Mouse (Mus musculus) frontal cortex, postnatal 14 days (tissue): ENCODE measurements around the gene B4galt5.

Experiments used
- DNase-seq, 2 experiments: peaks; one replicate each; pipeline ENCODE4 v3.0.0; 2022; ENCODE audit warnings: low spot score in 2 of 2

The B4galt5 gene

GRCm38 (mm10) chr2:167254185-167254584, 94.8 kb downstream of the B4galt5 start:
- no peak for DNase-seq

DNA sequence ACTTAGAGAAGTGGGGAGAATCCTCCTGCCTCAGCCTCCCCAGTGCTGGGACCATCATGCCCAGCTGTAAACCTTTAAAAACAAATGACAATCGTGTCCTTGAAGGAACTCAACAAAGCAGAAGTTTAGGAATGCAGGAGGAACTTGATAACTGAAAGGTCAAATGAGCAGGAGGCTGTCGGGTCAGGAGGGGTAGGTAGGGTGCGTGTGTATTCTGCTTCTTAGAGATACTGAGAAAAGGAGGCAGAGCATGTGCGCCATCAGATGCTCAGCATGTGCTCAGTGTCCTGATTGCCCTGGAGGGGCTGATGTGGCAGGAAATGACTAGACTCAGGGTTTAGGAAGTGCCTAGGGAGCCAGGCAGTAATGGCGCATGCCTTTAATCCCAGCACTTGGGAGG, 95.5 kb downstream of the B4galt5 start:
- DNase-seq = no peak

DNA sequence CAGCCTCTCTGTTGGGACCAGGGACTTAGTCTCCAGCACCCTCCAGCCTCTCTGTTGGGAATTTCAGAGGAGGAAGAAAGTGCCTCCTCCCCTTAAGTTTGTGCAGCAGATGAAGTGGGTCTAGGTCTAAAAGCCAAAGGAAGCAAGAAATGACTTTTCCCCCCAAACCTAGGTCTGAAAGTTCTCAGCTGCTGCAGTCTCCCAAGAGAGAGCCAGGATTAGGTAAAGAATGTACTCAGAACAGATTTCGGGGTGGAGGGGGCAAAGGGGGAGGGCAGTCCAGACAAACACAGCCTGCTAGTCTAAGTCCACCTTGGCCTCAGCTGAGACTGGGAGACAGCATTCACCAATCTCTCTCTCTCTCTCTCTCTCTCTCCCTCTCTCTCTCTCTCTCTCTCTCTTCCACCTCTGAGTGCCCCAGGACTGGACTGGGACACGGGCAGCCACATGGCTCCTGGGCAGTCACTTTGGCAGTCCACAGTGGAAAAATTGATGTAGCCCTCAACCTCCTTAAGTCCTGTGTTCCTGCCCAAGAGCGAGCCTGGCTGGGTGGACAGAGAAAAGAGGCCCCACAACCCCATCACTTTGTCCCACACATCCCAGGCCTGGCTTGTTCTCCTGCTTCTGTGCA, 96.8 kb downstream of the B4galt5 start:
- no peak for DNase-seq

DNA sequence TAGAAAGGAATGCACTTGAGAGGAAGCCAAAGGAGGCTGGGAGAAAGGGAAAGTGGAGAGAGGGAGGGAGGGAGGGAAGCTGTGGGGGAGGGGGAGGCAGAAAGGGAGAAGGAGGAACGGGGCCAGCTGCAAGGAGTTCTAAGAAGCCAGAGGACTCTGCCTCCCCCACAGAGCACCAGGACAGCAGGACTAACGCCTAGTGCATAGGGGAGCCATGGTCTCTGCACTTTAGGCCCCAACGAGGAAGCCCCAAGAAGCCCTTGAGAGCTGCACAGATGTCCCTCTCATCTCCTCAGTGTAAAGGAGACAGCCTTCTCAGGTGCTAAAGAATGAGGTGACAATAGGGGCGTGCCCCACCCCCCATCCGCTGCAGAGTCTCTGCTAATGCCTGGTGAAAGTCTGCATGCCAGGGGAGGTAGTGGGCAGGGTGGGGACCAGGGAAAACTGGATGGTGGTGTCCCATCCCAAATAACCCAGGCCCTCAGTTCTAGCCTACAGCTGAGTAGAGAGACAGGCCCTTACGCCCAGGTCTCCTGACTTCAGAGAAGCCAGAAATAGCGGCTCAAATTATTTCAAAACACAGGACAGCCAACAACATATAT, 98.1 kb downstream of the B4galt5 start:
- DNase-seq = no peak

DNA sequence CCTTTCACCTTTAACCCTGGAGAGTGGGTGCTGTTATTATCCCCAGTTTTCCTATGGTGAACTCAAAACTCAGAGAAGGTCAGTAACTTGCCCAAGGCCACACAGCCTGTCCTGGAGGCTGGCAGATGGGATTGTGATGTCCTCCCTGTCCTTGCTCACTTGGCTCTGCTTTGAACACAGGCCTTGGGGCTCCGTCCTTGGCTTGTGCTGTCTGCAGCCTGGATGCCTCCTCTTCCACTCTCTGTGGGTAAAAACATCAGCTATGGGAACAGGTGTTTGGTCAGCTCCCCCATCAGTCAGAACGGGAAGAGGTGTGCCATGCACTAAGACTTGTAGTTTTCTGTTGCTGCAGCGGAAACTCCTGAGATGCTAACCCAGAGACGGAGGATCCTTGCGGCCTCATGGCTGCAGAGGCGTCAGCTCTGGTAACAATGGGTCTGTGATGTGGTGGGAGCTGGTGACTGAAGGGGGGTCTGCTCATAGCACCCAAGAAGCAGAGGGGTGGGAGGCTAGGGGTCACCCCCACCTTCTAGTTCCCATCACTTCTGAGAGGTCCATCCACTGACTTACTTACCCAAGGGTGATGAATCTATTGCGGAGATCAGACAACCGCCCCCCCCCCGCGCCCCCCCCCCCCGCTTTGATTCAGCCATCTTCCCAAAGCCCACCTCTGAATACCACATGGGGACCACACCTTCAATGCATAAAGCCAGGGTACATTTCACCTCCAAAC, 98.8 kb downstream of the B4galt5 start:
- DNase-seq = no peak

DNA sequence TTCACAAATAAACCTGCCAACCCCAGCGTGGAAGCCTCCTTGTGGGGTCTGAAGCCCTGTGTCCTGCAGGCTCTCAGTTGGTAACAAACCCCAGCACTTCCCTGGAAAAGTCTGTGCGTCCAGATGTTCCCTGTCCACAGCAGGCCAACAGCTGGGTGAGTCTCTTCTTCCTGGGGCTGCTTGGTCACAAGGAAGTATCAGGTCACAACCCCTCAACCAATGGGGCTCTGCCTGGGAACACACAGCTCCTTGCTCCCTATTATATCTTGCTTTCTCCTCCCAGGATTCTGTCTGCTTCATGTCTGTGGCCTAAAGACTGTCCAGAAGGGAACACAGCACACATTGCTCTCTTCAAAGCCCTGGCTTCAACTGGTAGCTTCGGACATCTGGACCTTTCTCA, 99.4 kb downstream of the B4galt5 start:
- no peak for DNase-seq
